Mouse (Mus musculus): ENCODE results near the gene Gm21083. TPM values are rescaled to one million over a fixed set of nuclear protein-coding genes. Genes with fewer than 3 reads are reported as not detected.
"Not testable (repeated sequence)": the region's sequence is repeated elsewhere in the genome, so short reads cannot be mapped to it uniquely, and the experiment has no call there.

The Gm21083 gene
- total RNA-seq, 1 experiment from 2014 or later = not detected

- not testable (repeated sequence) for ATAC-seq (ENCODE audit: extremely low read depth, insufficient number of reproducible peaks, low FRiP score, poor library complexity, severe bottlenecking)
These were observed 33.6 kb downstream of the Gm21083 start for GRCm38 (mm10) chr5:15610695-15611094.

GRCm38 (mm10) chr5:15616195-15616594 is 39.1 kb downstream of the Gm21083 start:
- not testable (repeated sequence) for ATAC-seq (ENCODE audit: extremely low read depth, insufficient number of reproducible peaks, low FRiP score, poor library complexity, severe bottlenecking)

- not testable (repeated sequence) for ATAC-seq (ENCODE audit: extremely low read depth, insufficient number of reproducible peaks, low FRiP score, poor library complexity, severe bottlenecking)
These were observed 41.6 kb downstream of the Gm21083 start, which contains the start of gene Speer4d for GRCm38 (mm10) chr5:15618764-15619163. TSS of gene Speer4d (plus strand) at chr5:15619064.

GRCm38 (mm10) chr5:15628136-15628535 is 51.0 kb downstream of the Gm21083 start:
- ATAC-seq (ENCODE audit: extremely low read depth, insufficient number of reproducible peaks, low FRiP score, poor library complexity, severe bottlenecking) = not testable (repeated sequence)

- ATAC-seq (ENCODE audit: extremely low read depth, insufficient number of reproducible peaks, low FRiP score, poor library complexity, severe bottlenecking) = not testable (repeated sequence)
These were observed 52.9 kb downstream of the Gm21083 start for GRCm38 (mm10) chr5:15630068-15630467.

Other genes starting within 250 kb of the Gm21083 start
- gene Gm21149, start 100.8 kb upstream of the Gm21083 start, total RNA-seq (2017) = not detected in 2 replicates
- gene Gm21190, start 48.1 kb upstream of the Gm21083 start, total RNA-seq (2017) = not detected in 2 replicates
- gene Speer4d, start 41.7 kb downstream of the Gm21083 start, total RNA-seq (2017) = not detected in 2 replicates
- gene 4930572O03Rik, start 79.7 kb downstream of the Gm21083 start, total RNA-seq (2017) = not detected in 2 replicates
- gene Speer4c, start 136.9 kb downstream of the Gm21083 start, total RNA-seq (2017) = not detected in 2 replicates

Measured in neutrophil, adult 5-6 weeks (primary cell).